Mouse (Mus musculus): ENCODE measurements around the gene Sowahd. TPM values are rescaled to one million over a fixed set of nuclear protein-coding genes. Genes with fewer than 3 reads are reported as not detected.

Sowahd gene
- polyA plus RNA-seq, 2 experiments: not detected

GRCm38 (mm10) chrX:37084318-37084926 lies 35.8 kb downstream of the Sowahd start:
- TF ChIP-seq POLR2A (IDR thresholded peaks at IDR 0.05; ENCODE audit: borderline replicate concordance, extremely low read depth, insufficient read depth, insufficient read length): no peak
- ATAC-seq (ENCODE audit: low FRiP score, low read depth) (no peak), DNase-seq (ENCODE audit: low spot score) (peak; percentile 4)
- Histone ChIP-seq H3K27ac (replicated peaks; ENCODE audit: low read depth, low read length) (peak overlapping the region; percentile 81), H3K36me3 (ENCODE audit: control insufficient read depth, insufficient read depth, low read length) (peaks cover 18% of the 10 kb centered on the region), H3K9ac (ENCODE audit: low read depth, low read length, severe bottlenecking) (peak overlapping the region; percentile 72), H3K4me3 (replicated peaks; ENCODE audit: low read length) (peak overlapping the region; percentile 52), H3K4me1 (ENCODE audit: control insufficient read depth, insufficient read depth, low read length) (0 out of 2 replicates have a peak, but pooled peaks cover 5% of the 10 kb centered on the region), H3K4me2 (replicated peaks; ENCODE audit: low read depth, low read length, severe bottlenecking) (peak overlapping the region; percentile 60), H3K27me3 (ENCODE audit: control insufficient read depth, insufficient read depth, low read length) (no peaks in the 10 kb centered on the region), H3K9me3 (ENCODE audit: control insufficient read depth, low read length) (no peaks in the 10 kb centered on the region)
- WGBS: 23% methylated on average over 19 of the region's 19 CpGs

GRCm38 (mm10) chrX:37084927-37085660 lies 36.4 kb downstream of the Sowahd start, which contains the start of gene Rpl39:
Rpl39 (minus strand) TSS chrX:37085402.
- DNase-seq (ENCODE audit: low spot score) (peak; percentile 92), ATAC-seq (ENCODE audit: low FRiP score, low read depth) (peak; percentile 94)
- Histone ChIP-seq H3K4me1 (ENCODE audit: control insufficient read depth, insufficient read depth, low read length) (0 out of 2 replicates have a peak, but pooled peaks cover 5% of the 10 kb centered on the region), H3K4me3 (replicated peaks; ENCODE audit: low read length) (peak within 1 kb of the TSS; percentile 52), H3K27ac (replicated peaks; ENCODE audit: low read depth, low read length) (peak within 1 kb of the TSS; percentile 81), H3K4me2 (replicated peaks; ENCODE audit: low read depth, low read length, severe bottlenecking) (peak within 1 kb of the TSS; percentile 60), H3K9me3 (ENCODE audit: control insufficient read depth, low read length) (no peaks in the 10 kb centered on the region), H3K9ac (ENCODE audit: low read depth, low read length, severe bottlenecking) (peak within 1 kb of the TSS; percentile 72), H3K27me3 (ENCODE audit: control insufficient read depth, insufficient read depth, low read length) (no peaks in the 10 kb centered on the region), H3K36me3 (ENCODE audit: control insufficient read depth, insufficient read depth, low read length) (peaks cover 18% of the 10 kb centered on the region)
- TF ChIP-seq POLR2A (IDR thresholded peaks at IDR 0.05; ENCODE audit: borderline replicate concordance, extremely low read depth, insufficient read depth, insufficient read length): peak; percentile 56; the same call in 1 of the 2 replicates
- WGBS: 26% methylated on average over 35 of the region's 38 CpGs

GRCm38 (mm10) chrX:37085665-37086064 lies 37.0 kb downstream of the Sowahd start:
- H3K27ac ChIP-seq (replicated peaks; ENCODE audit: low read depth, low read length): peak overlapping the region; percentile 81

GRCm38 (mm10) chrX:37088778-37089177 lies 40.1 kb downstream of the Sowahd start:
- H3K27me3 ChIP-seq (ENCODE audit: control insufficient read depth, insufficient read depth, low read length): no peaks in the 10 kb centered on the region
- no peak for ATAC-seq (ENCODE audit: low FRiP score, low read depth)

More at GRCm38 (mm10) chrX:37085665-37086064, 37.0 kb downstream of the Sowahd start:
- ATAC-seq (ENCODE audit: low FRiP score, low read depth): peak; percentile 10; the same call in 1 of the 2 replicates
- Histone ChIP-seq H3K27me3 (ENCODE audit: control insufficient read depth, insufficient read depth, low read length) (no peaks in the 10 kb centered on the region), H3K9me3 (ENCODE audit: control insufficient read depth, low read length) (no peaks in the 10 kb centered on the region), H3K4me1 (ENCODE audit: control insufficient read depth, insufficient read depth, low read length) (0 out of 2 replicates have a peak, but pooled peaks cover 5% of the 10 kb centered on the region), H3K4me2 (replicated peaks; ENCODE audit: low read depth, low read length, severe bottlenecking) (peak overlapping the region; percentile 50), H3K9ac (ENCODE audit: low read depth, low read length, severe bottlenecking) (no peak overlapping the region), H3K36me3 (ENCODE audit: control insufficient read depth, insufficient read depth, low read length) (peaks cover 18% of the 10 kb centered on the region), H3K4me3 (replicated peaks; ENCODE audit: low read length) (peak overlapping the region; percentile 52)
- WGBS: 25% methylated on average over 9 of the region's 9 CpGs
- no peak for TF ChIP-seq POLR2A (IDR thresholded peaks at IDR 0.05; ENCODE audit: borderline replicate concordance, extremely low read depth, insufficient read depth, insufficient read length)
- DNase-seq (ENCODE audit: low spot score): no peak

GRCm38 (mm10) chrX:37091457-37091856 lies 42.8 kb downstream of the Sowahd start:
- H3K36me3 ChIP-seq (ENCODE audit: control insufficient read depth, insufficient read depth, low read length): peaks cover 5% of the 10 kb centered on the region
- no peaks in the 10 kb centered on the region for H3K27me3 ChIP-seq (ENCODE audit: control insufficient read depth, insufficient read depth, low read length)
- H3K4me2 ChIP-seq (replicated peaks; ENCODE audit: low read depth, low read length, severe bottlenecking): no peak overlapping the region
- DNase-seq (ENCODE audit: low spot score) (no peak), ATAC-seq (ENCODE audit: low FRiP score, low read depth) (no peak)
- no peaks in the 10 kb centered on the region for H3K9me3 ChIP-seq (ENCODE audit: control insufficient read depth, low read length)
- no peak overlapping the region for H3K27ac ChIP-seq (replicated peaks; ENCODE audit: low read depth, low read length)
- H3K4me3 ChIP-seq (replicated peaks; ENCODE audit: low read length): no peak overlapping the region
- WGBS: 89% methylated on average over 3 of the region's 3 CpGs
- H3K4me1 ChIP-seq (ENCODE audit: control insufficient read depth, insufficient read depth, low read length): no peaks in the 10 kb centered on the region
- TF ChIP-seq POLR2A (IDR thresholded peaks at IDR 0.05; ENCODE audit: borderline replicate concordance, extremely low read depth, insufficient read depth, insufficient read length): no peak
- H3K9ac ChIP-seq (ENCODE audit: low read depth, low read length, severe bottlenecking): no peak overlapping the region

More at GRCm38 (mm10) chrX:37088778-37089177, 40.1 kb downstream of the Sowahd start:
- Histone ChIP-seq H3K27ac (replicated peaks; ENCODE audit: low read depth, low read length) (no peak overlapping the region), H3K9me3 (ENCODE audit: control insufficient read depth, low read length) (no peaks in the 10 kb centered on the region), H3K4me2 (replicated peaks; ENCODE audit: low read depth, low read length, severe bottlenecking) (no peak overlapping the region), H3K4me3 (replicated peaks; ENCODE audit: low read length) (no peak overlapping the region), H3K36me3 (ENCODE audit: control insufficient read depth, insufficient read depth, low read length) (peaks cover 3% of the 10 kb centered on the region; the same call in 1 of the 2 replicates), H3K4me1 (ENCODE audit: control insufficient read depth, insufficient read depth, low read length) (no peaks in the 10 kb centered on the region), H3K9ac (ENCODE audit: low read depth, low read length, severe bottlenecking) (no peak overlapping the region)
- DNase-seq (ENCODE audit: low spot score): no peak
- TF ChIP-seq POLR2A (IDR thresholded peaks at IDR 0.05; ENCODE audit: borderline replicate concordance, extremely low read depth, insufficient read depth, insufficient read length): no peak
- 74% methylated on average over 1 of the region's 1 CpGs for WGBS
